Mouse (Mus musculus) G1E (cell line): ENCODE data around the gene Tspyl2. TPM values are rescaled to one million over a fixed set of nuclear protein-coding genes. Genes with fewer than 3 reads are reported as not detected.

Source experiments
- ATAC-seq: 2 replicates; pipeline ENCODE4 v1.8.0; 2016; ENCODE audit warnings: mild to moderate bottlenecking; ENCODE audit not compliant: insufficient number of reproducible peaks, poor library complexity, low FRiP score, severe bottlenecking; ENCODE audit errors: extremely low read depth
- DNase-seq: peaks from one replicate; pipeline ENCODE4 v3.0.0; 2012; ENCODE audit warnings: low spot score
- H3K27me3 ChIP-seq: 2 replicates; pipeline ENCODE4 v1.6.1; 2012; ENCODE audit warnings: mild to moderate bottlenecking, low read length, inconsistent platforms; ENCODE audit not compliant: insufficient read depth
- H3K36me3 ChIP-seq: replicated peaks from 2 replicates; pipeline ENCODE3; 2012; ENCODE audit warnings: mild to moderate bottlenecking, inconsistent platforms
- H3K4me1 ChIP-seq: 2 replicates; pipeline ENCODE4 v1.6.1; 2012; ENCODE audit warnings: low read depth, low read length, inconsistent platforms, mixed read lengths; ENCODE audit not compliant: insufficient read depth
- H3K4me3 ChIP-seq: 2 replicates; pipeline ENCODE4 v1.5.1; 2012; ENCODE audit warnings: low read depth, mild to moderate bottlenecking, inconsistent platforms, low read length, moderate library complexity, mixed read lengths
- H3K9me3 ChIP-seq: replicated peaks from 2 replicates; pipeline ENCODE4 v1.6.1; 2012; ENCODE audit warnings: inconsistent platforms
- CTCF ChIP-seq: IDR thresholded peaks from 2 replicates; pipeline ENCODE4 v1.5.1; 2012; ENCODE audit warnings: low read depth, low read length, inconsistent platforms, mixed read lengths
- GATA1 ChIP-seq: IDR thresholded peaks from 2 replicates; pipeline ENCODE4 v1.6.1; 2012; ENCODE audit warnings: borderline replicate concordance, low read length, inconsistent platforms, mixed read lengths
- GATA2 ChIP-seq: IDR thresholded peaks from 2 replicates; pipeline ENCODE4 v1.6.1; 2012; ENCODE audit warnings: low read depth, low read length, inconsistent platforms, borderline replicate concordance
- POLR2AphosphoS5 ChIP-seq: IDR thresholded peaks from 2 replicates; pipeline ENCODE4 v1.6.1; 2012; ENCODE audit warnings: low read depth, low read length, inconsistent platforms; ENCODE audit not compliant: insufficient replicate concordance
- TAL1 ChIP-seq: conservative IDR thresholded peaks from 2 replicates; pipeline ENCODE4 v1.6.1; 2012; ENCODE audit warnings: low read depth, low read length, inconsistent platforms, mixed read lengths
- polyA plus RNA-seq: library from polyadenylated mRNA; stranded (reverse); fragments of >175 nt; gene quantifications from 2 replicates; pipeline ENCODE4 v1.2.3, GENCODE M21; 2012
- total RNA-seq, 2 experiments: library from RNA; stranded (forward) in 1 of 2; stranded (reverse) in 1 of 2; fragments of 200-1000 nt in 1 of 2; fragments of >200 nt in 1 of 2; fragmentation: Nextera tagmentation in 1 of 2; gene quantifications; 2 replicates each; pipeline ENCODE4 v1.2.3; 2014 to 2017

The Tspyl2 gene
- total and polyA plus RNA-seq, 3 experiments, result 8.1 to 22.4 (median 20.2) TPM

DNA sequence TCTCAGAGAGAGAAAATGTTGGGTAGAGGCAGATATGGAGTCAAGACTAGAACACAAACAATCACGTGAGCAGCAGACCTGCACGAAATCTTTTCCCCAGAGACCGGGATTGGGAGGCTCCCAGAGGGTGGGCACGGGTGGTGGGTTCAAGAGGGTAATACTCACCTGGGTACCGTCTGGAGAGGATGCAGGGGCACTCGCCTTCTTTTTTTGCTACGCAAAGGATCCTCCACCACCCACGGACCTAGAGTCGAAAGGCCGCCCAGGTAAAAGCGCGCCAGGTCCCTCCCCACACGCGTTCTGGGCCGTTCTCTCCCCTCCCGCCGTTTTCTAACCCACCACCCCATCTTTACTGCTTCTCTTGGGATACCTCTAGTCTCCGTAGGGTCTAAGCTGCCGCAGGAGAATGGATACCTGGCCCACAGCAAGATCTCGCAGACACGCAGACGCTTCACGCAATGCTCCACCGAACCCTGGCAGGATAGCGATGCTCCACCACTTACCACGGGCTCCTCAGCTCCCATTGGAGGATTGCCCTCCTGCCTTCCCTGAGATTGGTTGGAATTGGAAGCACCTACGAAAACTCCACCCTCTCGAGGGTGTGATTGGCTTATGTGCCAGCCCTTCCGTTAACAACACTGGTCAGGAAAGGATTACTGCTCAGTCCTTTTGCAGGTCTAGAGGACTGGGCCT is 15.1 kb downstream of the Tspyl2 start, which contains the start of gene Kantr:
Gene Kantr (minus strand): TSS at position 500 of the 693 bp plus-strand sequence.
- Histone ChIP-seq H3K9me3 (no peaks in the 10 kb centered on the region), H3K36me3 (no peaks in the 10 kb centered on the region), H3K4me3 (peak within 1 kb of the TSS; percentile 72), H3K27me3 (no peaks in the 10 kb centered on the region), H3K4me1 (peaks cover 6% of the 10 kb centered on the region; the same call in 1 of the 2 replicates)
- ATAC-seq (peak; percentile 98), DNase-seq (peak; percentile 65)
- TF ChIP-seq CTCF (no peak), POLR2AphosphoS5 (no peak), GATA2 (no peak), TAL1 (no peak), GATA1 (no peak)

- peaks cover 11% of the 10 kb centered on the region for H3K36me3 ChIP-seq
- no peaks in the 10 kb centered on the region for H3K9me3 ChIP-seq
- H3K4me3 ChIP-seq, result no peak overlapping the region
- DNase-seq (no peak), ATAC-seq (no peak)
- no peak for TF ChIP-seq POLR2AphosphoS5
- TF ChIP-seq TAL1, result no peak
- no peak for TF ChIP-seq GATA1
- TF ChIP-seq GATA2, result no peak
- TF ChIP-seq CTCF, result no peak
- peaks cover 13% of the 10 kb centered on the region for H3K4me1 ChIP-seq
- no peaks in the 10 kb centered on the region for H3K27me3 ChIP-seq
Measured at GRCm38 (mm10) chrX:152323584-152323983, 18.6 kb downstream of the Tspyl2 start.

GRCm38 (mm10) chrX:152322776-152323175 is 19.4 kb downstream of the Tspyl2 start:
- Histone ChIP-seq H3K27me3 (no peaks in the 10 kb centered on the region), H3K4me1 (peaks cover 11% of the 10 kb centered on the region), H3K4me3 (no peak overlapping the region), H3K36me3 (peaks cover 11% of the 10 kb centered on the region), H3K9me3 (no peaks in the 10 kb centered on the region)
- TF ChIP-seq GATA1 (no peak), CTCF (no peak), POLR2AphosphoS5 (no peak), GATA2 (no peak)
- DNase-seq (no peak), ATAC-seq (no peak)

DNA sequence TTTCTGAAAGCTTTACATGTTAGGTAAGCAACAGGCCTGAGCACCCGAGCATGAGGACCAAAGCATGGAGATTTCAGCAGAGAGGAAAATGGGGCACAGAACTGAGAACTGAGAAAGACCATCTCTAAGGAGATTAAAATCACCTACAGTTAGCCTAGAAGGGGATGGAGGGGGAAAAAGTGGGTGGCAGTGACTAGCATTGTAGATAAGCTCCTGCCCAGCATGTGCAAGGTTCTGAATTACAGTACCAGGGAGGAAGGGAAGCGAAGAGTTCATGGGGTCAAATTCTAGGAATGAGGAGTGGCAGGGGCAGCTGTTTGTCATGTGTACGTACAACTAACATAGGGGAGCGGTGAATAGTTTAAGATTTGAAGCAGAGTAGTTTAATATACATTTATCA is 21.7 kb downstream of the Tspyl2 start:
- Histone ChIP-seq H3K4me1 (peaks cover 7% of the 10 kb centered on the region), H3K9me3 (no peaks in the 10 kb centered on the region), H3K27me3 (no peaks in the 10 kb centered on the region), H3K36me3 (peaks cover 14% of the 10 kb centered on the region), H3K4me3 (no peak overlapping the region)
- DNase-seq (no peak), ATAC-seq (no peak)
- TF ChIP-seq TAL1, result no peak
- TF ChIP-seq GATA1, result no peak
- TF ChIP-seq CTCF, result no peak
- no peak for TF ChIP-seq GATA2
- TF ChIP-seq POLR2AphosphoS5, result no peak

DNA sequence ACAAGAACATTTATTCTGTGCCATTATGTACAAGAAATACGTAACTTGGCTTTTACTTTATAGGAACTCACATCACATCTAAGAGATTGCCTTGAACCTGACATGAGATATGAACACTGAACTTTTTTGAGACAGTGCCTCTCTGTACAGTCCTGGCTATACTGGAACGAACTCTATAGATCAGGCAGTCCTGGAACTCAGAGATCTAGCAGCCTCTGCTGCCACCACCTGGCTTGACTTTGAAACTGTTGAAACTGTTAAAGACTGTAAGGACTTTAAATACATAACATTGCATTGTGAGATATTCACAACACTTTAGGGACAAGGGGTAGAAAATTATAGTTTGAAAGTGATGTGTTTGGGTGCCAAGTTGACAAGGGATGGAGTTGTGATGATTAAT is 34.3 kb downstream of the Tspyl2 start:
- Histone ChIP-seq H3K9me3 (no peaks in the 10 kb centered on the region), H3K36me3 (peaks cover 8% of the 10 kb centered on the region), H3K27me3 (no peaks in the 10 kb centered on the region), H3K4me1 (no peaks in the 10 kb centered on the region), H3K4me3 (no peak overlapping the region)
- no peak for DNase-seq
- peak; percentile 54; the same call in 1 of the 2 replicates for ATAC-seq
- TF ChIP-seq CTCF, result no peak
- TF ChIP-seq TAL1, result no peak
- TF ChIP-seq GATA1, result no peak
- TF ChIP-seq POLR2AphosphoS5, result no peak
- TF ChIP-seq GATA2, result no peak

DNA sequence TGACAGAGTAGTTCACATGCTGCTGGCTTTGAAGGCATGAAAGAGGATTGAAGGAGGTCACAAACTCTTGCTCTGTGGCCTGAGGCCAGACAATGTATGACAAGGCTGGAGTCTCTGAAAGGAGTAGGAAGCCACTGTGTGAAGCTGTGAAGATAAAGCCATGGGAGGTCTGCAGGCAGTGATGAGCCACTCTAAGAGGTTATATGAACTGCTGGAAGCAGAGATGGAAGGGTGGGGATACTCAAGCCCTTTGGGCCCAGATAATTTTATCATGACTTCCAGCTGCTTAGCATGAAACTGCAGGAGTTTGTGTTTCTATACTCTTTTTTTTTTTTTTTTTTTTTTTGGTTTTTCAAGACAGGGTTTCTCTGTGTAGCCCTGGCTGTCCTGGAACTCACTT is 34.9 kb downstream of the Tspyl2 start:
- ATAC-seq (no peak; the same call in 1 of the 2 replicates), DNase-seq (no peak)
- TF ChIP-seq GATA2 (no peak), POLR2AphosphoS5 (no peak), GATA1 (no peak), CTCF (no peak), TAL1 (no peak)

More for the DNA sequence above, 34.9 kb downstream of the Tspyl2 start:
- no peaks in the 10 kb centered on the region for H3K9me3 ChIP-seq
- peaks cover 8% of the 10 kb centered on the region for H3K36me3 ChIP-seq
- H3K4me3 ChIP-seq, result no peak overlapping the region
- no peaks in the 10 kb centered on the region for H3K4me1 ChIP-seq
- no peaks in the 10 kb centered on the region for H3K27me3 ChIP-seq
